Mouse (Mus musculus) megakaryocyte progenitor cell, adult 5-6 weeks (primary cell): ENCODE measurements around the gene Gm13275. TPM values are rescaled to one million over a fixed set of nuclear protein-coding genes. Genes with fewer than 3 reads are reported as not detected.
"Not testable (repeated sequence)": the region's sequence is repeated elsewhere in the genome, so short reads cannot be mapped to it uniquely, and the experiment has no call there.

ENCODE experiments used
- ATAC-seq: replicated peaks from 2 replicates; pipeline ENCODE4 v1.8.0; 2016; ENCODE audit warnings: mild to moderate bottlenecking, moderate TSS enrichment, inconsistent platforms; ENCODE audit not compliant: poor library complexity
- total RNA-seq, 2 experiments: library from RNA; stranded (forward) in 1 of 2; stranded (reverse) in 1 of 2; fragments of 157-497, 149-512 nt in 1 of 2; fragments of 200-1000 nt in 1 of 2; gene quantifications; 2 replicates each; pipeline versions ENCODE4 v1.2.3 to v1.2.4; 2015 to 2017

Gene Gm13275
- total RNA-seq (2015), result not detected in 2 replicates
- not detected in 2 replicates for total RNA-seq (2017)

GRCm38 (mm10) chr4:88793936-88794675 is at the start of gene Gm13275:
TSS of gene Gm13275 (plus strand) at chr4:88794487.
- ATAC-seq, result not testable (repeated sequence)

GRCm38 (mm10) chr4:88749926-88750325 is 44.4 kb upstream of the Gm13275 start:
- ATAC-seq, result no peak

GRCm38 (mm10) chr4:88754818-88755340 is 39.4 kb upstream of the Gm13275 start, which contains the start of gene Gm13271:
TSS of gene Gm13271 (plus strand) at chr4:88754868.
- peak; percentile 56; the same call in 1 of the 2 replicates for ATAC-seq

GRCm38 (mm10) chr4:88756581-88757513 is 37.4 kb upstream of the Gm13275 start:
- not testable (repeated sequence) for ATAC-seq

GRCm38 (mm10) chr4:88757628-88758031 is 36.7 kb upstream of the Gm13275 start:
- peak; percentile 100 for ATAC-seq

- not testable (repeated sequence) for ATAC-seq
Measured at GRCm38 (mm10) chr4:88758751-88759150, 35.5 kb upstream of the Gm13275 start.

GRCm38 (mm10) chr4:88759610-88760268 is 34.5 kb upstream of the Gm13275 start, which contains the start of gene Gm13283:
TSS of gene Gm13283 (plus strand) at chr4:88760119.
- not testable (repeated sequence) for ATAC-seq

- ATAC-seq, result not testable (repeated sequence)
Measured at GRCm38 (mm10) chr4:88760431-88760830, 33.9 kb upstream of the Gm13275 start.

GRCm38 (mm10) chr4:88761776-88762175 is 32.5 kb upstream of the Gm13275 start:
- not testable (repeated sequence) for ATAC-seq

- ATAC-seq, result not testable (repeated sequence)
Measured at GRCm38 (mm10) chr4:88762341-88762740, 31.9 kb upstream of the Gm13275 start.

- ATAC-seq, result peak; percentile 83
Measured at GRCm38 (mm10) chr4:88763384-88764018, 30.8 kb upstream of the Gm13275 start.

GRCm38 (mm10) chr4:88773534-88773933 is 20.8 kb upstream of the Gm13275 start, which contains the start of gene Gm13290:
TSS of gene Gm13290 (plus strand) at chr4:88773834.
- ATAC-seq, result not testable (repeated sequence)

GRCm38 (mm10) chr4:88776622-88777021 is 17.7 kb upstream of the Gm13275 start, which contains the start of gene Gm13289:
TSS of gene Gm13289 (plus strand) at chr4:88776922.
- not testable (repeated sequence) for ATAC-seq

GRCm38 (mm10) chr4:88779550-88779949 is 14.7 kb upstream of the Gm13275 start, which contains the start of gene Gm13272:
TSS of gene Gm13272 (plus strand) at chr4:88779850.
- not testable (repeated sequence) for ATAC-seq

- ATAC-seq, result not testable (repeated sequence)
Measured at GRCm38 (mm10) chr4:88780320-88780719, 14.0 kb upstream of the Gm13275 start.

- not testable (repeated sequence) for ATAC-seq
Measured at GRCm38 (mm10) chr4:88781831-88782230, 12.5 kb upstream of the Gm13275 start, which contains the start of gene Ifnz. TSS of gene Ifnz (plus strand) at chr4:88782131.

GRCm38 (mm10) chr4:88782335-88782734 is 12.0 kb upstream of the Gm13275 start:
- ATAC-seq, result not testable (repeated sequence)

- not testable (repeated sequence) for ATAC-seq
Measured at GRCm38 (mm10) chr4:88785409-88785808, 8.9 kb upstream of the Gm13275 start, which contains the start of gene Gm13276. TSS of gene Gm13276 (plus strand) at chr4:88785709.

GRCm38 (mm10) chr4:88788402-88788801 is 5.9 kb upstream of the Gm13275 start, which contains the start of gene Gm13277:
TSS of gene Gm13277 (plus strand) at chr4:88788632.
- not testable (repeated sequence) for ATAC-seq
